Mouse (Mus musculus) liver, embryonic 16.5 days (tissue): ENCODE results near the gene Rfx8. TPM values are rescaled to one million over a fixed set of nuclear protein-coding genes. Genes with fewer than 3 reads are reported as not detected.

Experiments
- ATAC-seq: fragments of 200-750 bp; cut with Nextera tagmentation; 2 replicates; pipeline ENCODE4 v1.8.0; 2017; ENCODE audit warnings: low read depth, mild to moderate bottlenecking, moderate number of reproducible peaks, moderate library complexity
- H3K27ac ChIP-seq: fragments of 300-500 bp; sonication (generic); 2 replicates; pipeline ENCODE4 v1.5.1; 2014; ENCODE audit warnings: mild to moderate bottlenecking, low read length
- H3K27me3 ChIP-seq: fragments of 300-500 bp; sonication (generic); 2 replicates; pipeline ENCODE4 v1.6.1; 2014; ENCODE audit warnings: low read depth, low read length, mixed read lengths; ENCODE audit not compliant: control insufficient read depth, insufficient read depth
- H3K36me3 ChIP-seq: fragments of 300-500 bp; sonication (generic); 2 replicates; pipeline ENCODE4 v1.6.1; 2014; ENCODE audit warnings: mild to moderate bottlenecking; ENCODE audit not compliant: control insufficient read depth, insufficient read depth
- H3K4me1 ChIP-seq: fragments of 300-500 bp; sonication (generic); 2 replicates; pipeline ENCODE4 v1.6.1; 2014; ENCODE audit warnings: low read depth, low read length, mixed read lengths; ENCODE audit not compliant: control insufficient read depth
- H3K4me2 ChIP-seq: fragments of 300-500 bp; sonication (generic); 2 replicates; pipeline ENCODE4 v1.6.1; 2014; ENCODE audit warnings: low read depth, low read length, mixed read lengths
- H3K4me3 ChIP-seq: fragments of 300-500 bp; sonication (generic); 2 replicates; pipeline ENCODE4 v1.5.1; 2014; ENCODE audit warnings: low read depth, mild to moderate bottlenecking, low read length
- H3K9ac ChIP-seq: fragments of 300-500 bp; sonication (generic); 2 replicates; pipeline ENCODE4 v1.6.1; 2014; ENCODE audit warnings: low read depth, low read length
- H3K9me3 ChIP-seq: fragments of 300-500 bp; sonication (generic); replicated peaks from 2 replicates; pipeline ENCODE4 v1.6.1; 2016; ENCODE audit warnings: low read length; ENCODE audit not compliant: control insufficient read depth
- WGBS: fragments of 180-500 bp; shearing (Covaris S2); extraction: QIAGEN DNeasy Blood & Tissue Kit; methylation state at CpG from one replicate; pipeline ENCODE4 v1.1.7; 2014; ENCODE audit not compliant: insufficient replicate concordance; 5-methylcytosine and 5-hydroxymethylcytosine counted together
- polyA plus RNA-seq: library from polyadenylated mRNA; unstranded; fragments of >200 nt; fragmentation: Nextera tagmentation; extraction: Ambion mirVana; gene quantifications from 2 replicates; pipeline ENCODE4 v1.2.1, GENCODE M21; 2015

The Rfx8 gene
- polyA plus RNA-seq, 1 experiment from 2014 or later: 0.14 TPM

DNA sequence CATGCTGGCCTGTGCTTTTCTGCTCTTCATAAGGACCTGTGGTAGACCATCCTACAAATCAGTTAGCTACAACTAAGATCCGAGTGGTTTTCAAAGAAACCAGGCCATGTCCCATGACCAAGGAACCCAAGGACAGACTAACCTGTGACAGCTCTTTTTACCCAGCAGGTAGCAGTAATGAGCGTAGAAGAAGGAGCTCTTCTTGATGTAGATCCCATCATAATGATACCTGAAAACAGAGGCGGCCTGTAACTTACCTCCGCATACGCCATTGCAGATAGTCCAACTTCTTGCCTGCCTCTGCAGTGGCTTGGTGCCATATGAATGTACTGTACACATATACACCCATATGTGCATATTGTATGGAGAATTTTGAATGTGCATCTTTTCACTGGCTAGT lies 10.8 kb downstream of the Rfx8 start:
- H3K27me3 ChIP-seq: no peaks in the 10 kb centered on the region
- no peaks in the 10 kb centered on the region for H3K9me3 ChIP-seq
- no peak overlapping the region for H3K4me2 ChIP-seq
- no peak overlapping the region for H3K27ac ChIP-seq
- ATAC-seq: no peak
- 73% methylated on average over 5 of the region's 5 CpGs for WGBS
- no peaks in the 10 kb centered on the region for H3K36me3 ChIP-seq
- no peaks in the 10 kb centered on the region for H3K4me1 ChIP-seq
- no peak overlapping the region for H3K9ac ChIP-seq
- H3K4me3 ChIP-seq: no peak overlapping the region

DNA sequence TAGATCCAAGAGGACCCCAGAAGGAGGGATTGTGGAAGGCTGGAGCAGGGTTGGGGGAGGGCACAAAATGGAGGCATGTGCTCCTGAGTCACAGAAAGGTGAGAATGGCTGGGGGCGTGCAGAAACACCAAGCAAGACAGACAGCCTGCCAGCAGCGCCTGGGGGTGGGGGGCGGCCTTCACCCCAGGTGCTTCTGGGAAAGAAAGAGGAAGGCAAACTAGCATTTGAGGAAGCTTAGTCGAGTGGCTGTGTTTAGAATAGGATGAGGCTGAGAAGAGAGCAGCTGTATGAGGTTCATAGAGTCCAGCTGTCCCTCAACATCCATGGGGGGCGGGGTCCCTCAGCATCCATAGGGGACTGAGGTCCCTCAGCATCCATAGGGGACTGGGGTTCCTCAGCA lies 12.0 kb downstream of the Rfx8 start:
- 44% methylated on average over 5 of the region's 5 CpGs for WGBS
- Histone ChIP-seq H3K27me3 (no peaks in the 10 kb centered on the region), H3K4me3 (no peak overlapping the region), H3K9me3 (no peaks in the 10 kb centered on the region), H3K36me3 (no peaks in the 10 kb centered on the region), H3K9ac (no peak overlapping the region), H3K4me1 (no peaks in the 10 kb centered on the region), H3K4me2 (no peak overlapping the region), H3K27ac (no peak overlapping the region)
- no peak for ATAC-seq

DNA sequence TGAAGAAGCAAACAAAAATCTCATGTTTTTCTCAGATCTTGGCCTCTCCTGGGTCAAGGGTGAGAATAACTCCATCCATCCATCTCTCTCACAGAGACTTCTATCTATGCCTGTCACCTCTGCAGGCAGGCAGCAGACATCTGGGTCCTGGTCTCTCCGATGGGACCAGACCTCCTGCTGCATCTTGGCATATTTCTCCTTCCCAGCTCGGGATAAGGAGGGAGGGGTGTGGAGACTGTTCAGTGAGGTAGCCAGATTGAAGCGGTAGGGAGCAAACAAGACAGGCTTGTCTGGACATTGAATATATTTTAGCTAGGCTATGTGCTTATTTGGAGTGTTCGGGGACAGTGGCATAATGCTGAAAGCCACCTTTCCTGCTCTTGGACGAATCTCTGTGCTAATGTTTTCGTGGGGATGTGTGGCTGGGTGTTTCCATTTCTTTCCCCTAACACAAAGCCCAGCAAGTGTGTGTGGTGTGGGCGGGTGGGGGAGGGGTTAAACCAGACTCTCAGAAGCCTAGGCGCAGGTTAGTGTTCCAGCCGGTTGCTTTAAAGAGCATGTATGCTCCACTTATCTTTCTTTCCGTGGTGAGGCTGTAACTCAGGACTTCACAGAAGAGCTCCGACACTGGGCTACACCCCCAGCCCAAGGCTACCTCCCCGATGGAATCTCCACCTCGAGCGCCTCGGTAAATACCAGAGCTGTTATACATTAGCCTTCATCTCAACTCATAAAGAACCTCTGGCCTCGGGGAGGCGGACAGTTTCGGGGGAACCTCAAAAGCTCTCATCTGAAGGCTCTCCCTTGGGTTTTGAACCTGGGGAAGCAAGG lies 18.4 kb downstream of the Rfx8 start:
- no peak overlapping the region for H3K9ac ChIP-seq
- ATAC-seq: no peak
- 36% methylated on average over 18 of the region's 18 CpGs for WGBS
- H3K36me3 ChIP-seq: no peaks in the 10 kb centered on the region
- H3K9me3 ChIP-seq: no peaks in the 10 kb centered on the region
- H3K4me2 ChIP-seq: no peak overlapping the region
- H3K4me1 ChIP-seq: no peaks in the 10 kb centered on the region
- no peaks in the 10 kb centered on the region for H3K27me3 ChIP-seq
- H3K4me3 ChIP-seq: no peak overlapping the region
- no peak overlapping the region for H3K27ac ChIP-seq

DNA sequence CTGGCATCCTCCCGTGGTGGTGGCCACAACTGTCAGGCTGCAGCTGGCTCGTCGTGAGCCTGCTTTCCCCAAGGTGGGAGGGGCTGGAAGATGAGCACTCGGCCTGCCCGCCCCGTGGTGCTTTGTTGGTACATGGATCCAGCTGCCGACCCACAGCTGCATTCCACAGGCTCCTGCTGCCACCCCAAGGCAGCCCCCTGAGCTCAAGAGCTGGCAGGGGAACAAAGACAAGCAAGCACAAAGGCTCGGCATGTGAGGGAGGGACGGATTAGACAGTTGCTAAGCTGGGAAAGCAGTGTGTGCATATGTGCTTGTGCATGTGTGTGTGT lies 19.6 kb downstream of the Rfx8 start:
- Histone ChIP-seq H3K4me2 (no peak overlapping the region), H3K4me3 (no peak overlapping the region), H3K9me3 (no peaks in the 10 kb centered on the region), H3K4me1 (no peaks in the 10 kb centered on the region), H3K27ac (no peak overlapping the region), H3K27me3 (no peaks in the 10 kb centered on the region), H3K9ac (no peak overlapping the region), H3K36me3 (no peaks in the 10 kb centered on the region)
- ATAC-seq: no peak
- WGBS: 27% methylated on average over 9 of the region's 9 CpGs

DNA sequence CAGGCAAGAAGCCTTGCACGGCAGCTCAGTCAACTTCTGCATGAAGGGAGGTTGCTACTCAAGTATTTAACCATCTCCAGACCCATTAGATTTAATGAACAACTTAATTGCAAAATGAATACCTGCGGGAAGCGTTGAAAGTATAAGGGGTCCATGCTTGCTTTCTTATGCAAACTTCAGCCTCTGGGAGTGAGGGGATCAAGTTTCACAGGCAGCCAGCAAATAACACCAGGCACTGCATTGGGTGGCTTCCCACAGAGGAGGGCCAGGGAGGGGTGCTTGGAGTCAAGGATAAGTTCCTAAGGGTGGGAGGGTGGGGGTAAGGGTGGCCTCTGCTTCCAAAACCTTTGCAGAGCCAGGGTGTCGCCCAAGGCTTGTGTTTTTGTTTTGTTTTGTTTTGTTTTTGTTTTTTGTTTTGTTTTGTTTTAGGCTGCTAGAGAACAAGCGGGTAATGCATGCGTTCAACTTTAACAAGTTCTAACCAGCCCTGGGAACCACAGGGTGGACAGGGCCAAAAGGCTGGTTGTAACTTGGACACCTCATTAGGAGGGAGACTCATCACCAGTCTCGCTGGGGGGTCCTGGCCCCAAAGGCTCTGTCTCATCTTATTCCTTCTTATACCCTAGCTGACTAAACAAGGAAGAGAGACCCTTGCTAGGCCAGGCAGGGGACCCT lies 20.1 kb downstream of the Rfx8 start:
- ATAC-seq: no peak
- Histone ChIP-seq H3K4me3 (no peak overlapping the region), H3K36me3 (no peaks in the 10 kb centered on the region), H3K27ac (no peak overlapping the region), H3K4me2 (no peak overlapping the region), H3K9me3 (no peaks in the 10 kb centered on the region), H3K4me1 (no peaks in the 10 kb centered on the region), H3K9ac (no peak overlapping the region), H3K27me3 (no peaks in the 10 kb centered on the region)
- WGBS: 50% methylated on average over 7 of the region's 7 CpGs

DNA sequence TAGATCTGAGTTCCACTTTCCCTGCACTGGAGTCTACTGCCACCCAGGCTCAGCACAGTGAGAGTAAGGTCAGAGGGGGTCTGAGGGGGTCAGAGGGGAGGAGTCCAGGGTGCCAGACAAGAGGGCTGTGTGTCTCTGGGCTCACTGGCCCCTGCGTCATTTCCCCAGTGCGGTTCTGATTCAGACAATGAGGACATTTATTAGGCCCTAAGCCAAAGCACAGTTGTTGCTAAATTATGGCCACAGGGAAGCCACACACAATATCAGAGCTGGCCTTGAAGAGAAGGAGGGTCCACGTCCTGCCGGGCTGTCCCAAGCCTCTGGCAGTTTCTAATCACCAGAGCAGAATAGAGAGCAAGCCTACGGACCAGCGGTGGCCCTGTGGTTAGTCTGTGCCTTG lies 22.3 kb downstream of the Rfx8 start:
- no peak overlapping the region for H3K27ac ChIP-seq
- H3K9ac ChIP-seq: no peak overlapping the region
- no peaks in the 10 kb centered on the region for H3K9me3 ChIP-seq
- H3K4me3 ChIP-seq: no peak overlapping the region
- ATAC-seq: no peak
- 49% methylated on average over 6 of the region's 6 CpGs for WGBS
- H3K27me3 ChIP-seq: no peaks in the 10 kb centered on the region
- peaks cover 2% of the 10 kb centered on the region for H3K4me1 ChIP-seq
- no peaks in the 10 kb centered on the region for H3K36me3 ChIP-seq
- H3K4me2 ChIP-seq: no peak overlapping the region

DNA sequence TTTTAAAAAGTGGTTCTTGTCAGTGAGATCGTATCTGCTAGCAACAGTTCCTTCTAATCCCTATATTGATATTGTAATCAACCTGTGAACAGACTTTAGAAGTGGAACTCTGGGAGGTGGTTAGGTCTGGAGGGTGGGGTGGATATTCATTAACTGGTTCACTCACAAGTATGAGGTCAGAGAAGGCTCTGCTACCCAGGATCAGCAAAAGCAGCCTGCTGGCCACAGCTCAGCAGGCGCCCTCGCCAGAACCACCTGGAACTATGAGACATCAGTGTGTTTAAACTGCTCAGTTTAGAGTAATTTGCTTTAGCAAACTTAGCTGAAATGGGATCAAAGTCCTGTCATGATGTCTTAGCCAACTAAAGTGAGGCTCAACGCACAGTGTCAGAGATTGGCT lies 25.6 kb downstream of the Rfx8 start:
- Histone ChIP-seq H3K4me1 (peaks cover 2% of the 10 kb centered on the region), H3K36me3 (no peaks in the 10 kb centered on the region), H3K4me3 (no peak overlapping the region), H3K9ac (no peak overlapping the region), H3K4me2 (no peak overlapping the region), H3K27ac (no peak overlapping the region), H3K27me3 (no peaks in the 10 kb centered on the region), H3K9me3 (no peaks in the 10 kb centered on the region)
- 0 out of 2 replicates have a peak, but pooled peaks have one; percentile 27 for ATAC-seq
- WGBS: 42% methylated on average over 4 of the region's 4 CpGs

DNA sequence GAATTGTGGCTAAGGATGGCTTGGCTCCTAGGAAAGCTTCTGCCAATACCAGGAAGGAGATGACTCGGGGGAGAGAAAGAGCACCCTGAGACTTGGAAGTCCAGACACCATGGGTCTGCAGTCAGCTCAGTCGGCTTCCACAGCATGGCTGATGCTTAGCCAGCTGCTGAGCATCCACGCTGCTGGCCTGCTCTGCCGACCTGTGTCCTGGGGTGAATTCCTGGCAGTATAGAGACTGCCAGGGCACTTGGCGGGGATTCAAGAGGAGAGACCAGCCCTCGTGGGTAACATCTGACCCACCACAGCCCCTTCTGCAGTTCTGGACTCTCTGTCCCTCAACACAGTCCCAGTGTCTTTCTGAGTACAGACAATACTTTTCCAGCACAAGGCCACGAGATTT lies 26.0 kb downstream of the Rfx8 start:
- WGBS: 51% methylated on average over 7 of the region's 7 CpGs
- Histone ChIP-seq H3K9ac (no peak overlapping the region), H3K4me1 (peaks cover 2% of the 10 kb centered on the region), H3K9me3 (no peaks in the 10 kb centered on the region), H3K36me3 (no peaks in the 10 kb centered on the region), H3K4me3 (no peak overlapping the region), H3K27ac (no peak overlapping the region), H3K27me3 (no peaks in the 10 kb centered on the region), H3K4me2 (no peak overlapping the region)
- no peak for ATAC-seq

DNA sequence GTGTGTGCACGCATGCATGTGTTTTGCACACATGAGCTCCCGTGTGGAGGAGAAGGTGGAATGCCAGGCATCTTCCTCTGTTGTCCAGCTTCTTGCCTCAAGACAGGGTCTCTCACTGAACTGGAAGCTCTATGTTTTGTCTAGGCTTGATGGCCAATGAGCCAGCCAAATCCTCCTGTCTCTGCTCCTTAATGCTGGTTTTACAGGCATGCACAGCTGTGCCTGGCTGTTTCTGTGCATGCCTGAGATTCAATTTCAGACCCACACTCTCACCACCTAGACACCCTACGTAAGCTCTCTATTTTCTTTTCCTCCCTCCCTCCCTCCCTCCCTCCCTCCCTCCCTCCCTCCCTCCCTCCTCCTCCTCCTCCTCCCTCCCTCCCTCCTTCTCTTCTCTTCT lies 28.8 kb downstream of the Rfx8 start:
- no peak overlapping the region for H3K9ac ChIP-seq
- H3K9me3 ChIP-seq: no peaks in the 10 kb centered on the region
- WGBS: 70% methylated on average over 3 of the region's 3 CpGs
- H3K27me3 ChIP-seq: no peaks in the 10 kb centered on the region
- H3K4me2 ChIP-seq: no peak overlapping the region
- no peaks in the 10 kb centered on the region for H3K36me3 ChIP-seq
- peaks cover 2% of the 10 kb centered on the region for H3K4me1 ChIP-seq
- H3K27ac ChIP-seq: no peak overlapping the region
- H3K4me3 ChIP-seq: no peak overlapping the region
- ATAC-seq: no peak
